Mouse (Mus musculus) neural tube, embryonic 11.5 days (tissue): ENCODE measurements around the gene Skap2. TPM values are rescaled to one million over a fixed set of nuclear protein-coding genes. Genes with fewer than 3 reads are reported as not detected.

Experiments
- ATAC-seq: fragments of 200-750 bp; cut with Nextera tagmentation; 2 replicates; pipeline ENCODE4 v1.8.0; 2017; ENCODE audit warnings: moderate number of reproducible peaks, mild to moderate bottlenecking, moderate TSS enrichment, moderate library complexity; ENCODE audit not compliant: insufficient read depth, low FRiP score, low TSS enrichment
- DNase-seq: peaks from one replicate; pipeline ENCODE4 v3.0.0-alpha.2; 2015; ENCODE audit warnings: low spot score
- H3K27ac ChIP-seq: fragments of 300-500 bp; sonication (generic); 2 replicates; pipeline ENCODE4 v1.5.1; 2014; ENCODE audit warnings: low read depth, mild to moderate bottlenecking, low read length
- H3K27me3 ChIP-seq: fragments of 300-500 bp; sonication (generic); 2 replicates; pipeline ENCODE4 v1.6.1; 2014; ENCODE audit warnings: mild to moderate bottlenecking, low read length, mixed read lengths; ENCODE audit not compliant: control insufficient read depth, insufficient read depth
- H3K36me3 ChIP-seq: fragments of 300-500 bp; sonication (generic); 2 replicates; pipeline ENCODE4 v1.6.1; 2014; ENCODE audit warnings: mild to moderate bottlenecking, low read length, moderate library complexity, mixed read lengths; ENCODE audit not compliant: control insufficient read depth, insufficient read depth
- H3K4me1 ChIP-seq: fragments of 300-500 bp; sonication (generic); 2 replicates; pipeline ENCODE4 v1.6.1; 2014; ENCODE audit warnings: low read length, mixed read lengths; ENCODE audit not compliant: control insufficient read depth, insufficient read depth
- H3K4me2 ChIP-seq: fragments of 300-500 bp; sonication (generic); 2 replicates; pipeline ENCODE4 v1.6.1; 2014; ENCODE audit warnings: low read depth, mild to moderate bottlenecking, moderate library complexity
- H3K4me3 ChIP-seq: fragments of 300-500 bp; sonication (generic); 2 replicates; pipeline ENCODE4 v1.5.1; 2014; ENCODE audit warnings: low read depth, low read length
- H3K9ac ChIP-seq: fragments of 300-500 bp; sonication (generic); 2 replicates; pipeline ENCODE4 v1.6.1; 2014; ENCODE audit warnings: mild to moderate bottlenecking, low read length
- H3K9me3 ChIP-seq: fragments of 300-500 bp; sonication (generic); 2 replicates; pipeline ENCODE4 v1.6.1; 2016; ENCODE audit warnings: low read length; ENCODE audit not compliant: control insufficient read depth
- WGBS: fragments of 180-500 bp; shearing (Covaris S2); extraction: QIAGEN DNeasy Blood & Tissue Kit; methylation state at CpG from one replicate; pipeline ENCODE4 v1.1.7; 2014; 5-methylcytosine and 5-hydroxymethylcytosine counted together
- polyA plus RNA-seq: library from polyadenylated mRNA; unstranded; fragments of >200 nt; fragmentation: Nextera tagmentation; extraction: Ambion mirVana; gene quantifications from 2 replicates; pipeline ENCODE4 v1.2.1, GENCODE M21; 2014

The Skap2 gene
- polyA plus RNA-seq, 1 experiment from 2014 or later, result 71.8 TPM

GRCm38 (mm10) chr6:51833362-51833761 is 179.0 kb downstream of the Skap2 start:
- Histone ChIP-seq H3K27me3 (no peaks in the 10 kb centered on the region), H3K36me3 (no peaks in the 10 kb centered on the region), H3K9me3 (no peaks in the 10 kb centered on the region), H3K9ac (no peak overlapping the region), H3K27ac (no peak overlapping the region), H3K4me1 (no peaks in the 10 kb centered on the region; the same call in 1 of the 2 replicates), H3K4me2 (no peak overlapping the region), H3K4me3 (no peak overlapping the region)
- DNase-seq (no peak), ATAC-seq (no peak)
- WGBS, result 90% methylated on average over 2 of the region's 2 CpGs

DNA sequence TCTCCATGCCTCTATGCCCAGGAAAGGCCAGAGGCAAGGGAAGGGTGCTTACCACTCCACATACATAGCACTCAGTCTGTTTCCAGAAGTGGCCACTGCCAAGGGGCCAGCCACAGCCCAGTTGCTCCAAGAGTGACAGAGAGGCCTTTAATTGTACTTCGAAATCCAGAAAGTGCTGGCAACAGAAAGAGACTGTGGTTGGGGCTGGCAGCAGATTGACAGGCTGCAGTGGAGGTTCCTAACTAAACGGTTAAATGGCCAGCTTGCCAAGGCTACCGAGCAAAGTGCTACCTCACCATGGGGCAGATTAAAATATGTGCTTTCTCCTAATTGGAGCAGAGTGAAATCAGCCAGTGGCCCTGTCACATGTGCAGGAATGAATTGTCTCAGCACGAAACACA is 186.7 kb downstream of the Skap2 start:
- H3K36me3 ChIP-seq, result no peaks in the 10 kb centered on the region
- 61% methylated on average over 4 of the region's 4 CpGs for WGBS
- DNase-seq, result no peak

GRCm38 (mm10) chr6:51824136-51824830 is 188.1 kb downstream of the Skap2 start:
- Histone ChIP-seq H3K27me3 (no peaks in the 10 kb centered on the region), H3K36me3 (no peaks in the 10 kb centered on the region), H3K4me2 (no peak overlapping the region), H3K9ac (no peak overlapping the region), H3K4me3 (no peak overlapping the region), H3K4me1 (0 out of 2 replicates have a peak, but pooled peaks cover 2% of the 10 kb centered on the region), H3K27ac (peak overlapping the region; percentile 10; the same call in 1 of the 2 replicates), H3K9me3 (no peaks in the 10 kb centered on the region)
- WGBS, result 71% methylated on average over 9 of the region's 9 CpGs
- DNase-seq (no peak), ATAC-seq (no peak)

More for the DNA sequence above, 186.7 kb downstream of the Skap2 start:
- Histone ChIP-seq H3K9ac (no peak overlapping the region), H3K27ac (no peak overlapping the region), H3K27me3 (no peaks in the 10 kb centered on the region), H3K4me2 (no peak overlapping the region), H3K9me3 (no peaks in the 10 kb centered on the region), H3K4me1 (0 out of 2 replicates have a peak, but pooled peaks cover 2% of the 10 kb centered on the region), H3K4me3 (no peak overlapping the region)
- no peak for ATAC-seq

DNA sequence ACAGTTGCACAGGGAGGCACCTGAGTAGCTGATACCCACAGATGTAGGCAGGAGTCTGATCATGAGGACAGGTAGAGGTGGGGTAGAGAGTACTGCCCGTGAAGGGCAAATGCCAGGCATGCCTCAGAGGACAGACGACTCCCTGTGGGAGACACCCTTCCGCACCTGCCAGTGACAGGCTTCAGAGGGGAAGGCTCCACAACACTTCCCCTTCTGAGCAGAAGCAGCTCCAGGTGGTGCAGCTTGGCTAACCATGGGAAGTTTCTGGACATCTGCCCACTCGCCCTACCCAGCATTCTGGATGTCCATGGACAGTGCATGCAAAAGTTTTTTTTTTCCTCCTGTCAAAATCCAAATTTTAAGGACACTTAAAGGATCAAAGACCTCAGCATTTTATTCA is 190.3 kb downstream of the Skap2 start:
- H3K9ac ChIP-seq, result no peak overlapping the region
- DNase-seq (no peak), ATAC-seq (no peak)
- H3K27ac ChIP-seq, result no peak overlapping the region
- no peaks in the 10 kb centered on the region; the same call in 1 of the 2 replicates for H3K9me3 ChIP-seq
- 83% methylated on average over 4 of the region's 4 CpGs for WGBS
- no peaks in the 10 kb centered on the region for H3K27me3 ChIP-seq
- no peak overlapping the region for H3K4me2 ChIP-seq
- H3K4me1 ChIP-seq, result 0 out of 2 replicates have a peak, but pooled peaks cover 2% of the 10 kb centered on the region
- H3K36me3 ChIP-seq, result no peaks in the 10 kb centered on the region
- H3K4me3 ChIP-seq, result no peak overlapping the region

- WGBS, result 90% methylated on average over 5 of the region's 5 CpGs
- Histone ChIP-seq H3K4me2 (no peak overlapping the region), H3K9me3 (no peaks in the 10 kb centered on the region; the same call in 1 of the 2 replicates), H3K27me3 (no peaks in the 10 kb centered on the region), H3K4me3 (no peak overlapping the region), H3K4me1 (0 out of 2 replicates have a peak, but pooled peaks cover 2% of the 10 kb centered on the region), H3K9ac (no peak overlapping the region), H3K27ac (no peak overlapping the region), H3K36me3 (no peaks in the 10 kb centered on the region)
- ATAC-seq, result no peak
- DNase-seq, result no peak
Measured at GRCm38 (mm10) chr6:51820853-51821252, 191.5 kb downstream of the Skap2 start.

DNA sequence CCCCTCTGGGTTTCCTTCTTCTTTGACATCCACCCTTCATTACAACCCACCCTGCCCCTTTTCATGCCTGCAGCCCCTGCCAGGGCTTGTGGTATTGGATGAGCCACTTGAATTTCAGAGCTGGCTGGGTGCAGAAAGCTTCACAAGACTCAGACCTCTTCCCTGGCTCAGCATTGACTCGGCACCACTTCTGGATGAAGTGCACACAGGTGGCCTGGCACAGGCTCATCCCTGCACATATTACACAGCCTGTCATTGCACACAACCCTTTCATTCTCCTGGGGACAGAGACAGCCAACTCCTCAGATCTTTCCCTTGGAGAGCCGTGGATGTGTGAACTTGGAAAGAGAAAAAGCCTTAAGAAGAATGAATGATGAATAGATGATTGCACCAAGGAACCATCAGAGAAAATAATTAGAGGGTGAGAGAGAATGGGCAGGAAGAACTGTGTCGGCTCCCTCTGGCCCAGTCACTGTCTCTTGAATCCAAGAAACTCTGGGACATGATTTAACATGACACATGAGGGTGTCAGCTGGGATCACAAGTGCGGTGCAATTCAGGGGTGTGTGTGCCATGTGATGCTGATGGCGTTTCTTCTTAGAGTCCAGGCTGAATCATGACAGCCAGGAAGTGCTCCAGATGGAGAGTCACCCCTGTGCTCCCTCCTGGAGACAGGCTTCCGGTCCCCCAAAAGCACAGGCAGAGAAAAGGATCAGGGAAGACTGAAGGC is 195.3 kb downstream of the Skap2 start:
- DNase-seq (no peak), ATAC-seq (no peak)
- Histone ChIP-seq H3K4me2 (no peak overlapping the region), H3K27me3 (no peaks in the 10 kb centered on the region), H3K36me3 (no peaks in the 10 kb centered on the region), H3K9me3 (no peaks in the 10 kb centered on the region; the same call in 1 of the 2 replicates), H3K9ac (no peak overlapping the region), H3K4me1 (no peaks in the 10 kb centered on the region), H3K4me3 (no peak overlapping the region), H3K27ac (no peak overlapping the region)
- 78% methylated on average over 6 of the region's 6 CpGs for WGBS

DNA sequence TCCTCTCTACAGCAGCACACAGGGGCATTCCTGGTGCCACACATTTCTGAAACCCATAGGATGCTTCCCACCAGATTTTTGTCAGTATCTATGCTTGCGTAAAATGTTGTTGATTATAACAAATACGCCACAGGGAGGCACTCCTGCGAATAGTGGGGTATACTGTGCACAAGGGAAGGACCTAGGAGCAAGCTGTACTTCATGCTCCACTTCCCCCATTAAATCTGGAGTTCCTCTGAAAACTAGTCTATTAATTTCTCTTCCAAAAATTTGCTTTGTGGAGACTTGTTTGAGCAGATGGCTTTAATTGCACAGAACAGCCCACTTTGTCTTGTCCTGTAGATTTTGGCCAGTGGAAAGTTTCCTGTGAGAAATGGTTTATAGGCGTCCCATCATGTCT is 201.4 kb downstream of the Skap2 start:
- DNase-seq (no peak), ATAC-seq (no peak)
- Histone ChIP-seq H3K4me2 (no peak overlapping the region), H3K4me3 (no peak overlapping the region), H3K9me3 (no peaks in the 10 kb centered on the region), H3K27ac (no peak overlapping the region), H3K4me1 (no peaks in the 10 kb centered on the region), H3K27me3 (no peaks in the 10 kb centered on the region), H3K9ac (no peak overlapping the region), H3K36me3 (no peaks in the 10 kb centered on the region)
- 93% methylated on average over 4 of the region's 4 CpGs for WGBS

DNA sequence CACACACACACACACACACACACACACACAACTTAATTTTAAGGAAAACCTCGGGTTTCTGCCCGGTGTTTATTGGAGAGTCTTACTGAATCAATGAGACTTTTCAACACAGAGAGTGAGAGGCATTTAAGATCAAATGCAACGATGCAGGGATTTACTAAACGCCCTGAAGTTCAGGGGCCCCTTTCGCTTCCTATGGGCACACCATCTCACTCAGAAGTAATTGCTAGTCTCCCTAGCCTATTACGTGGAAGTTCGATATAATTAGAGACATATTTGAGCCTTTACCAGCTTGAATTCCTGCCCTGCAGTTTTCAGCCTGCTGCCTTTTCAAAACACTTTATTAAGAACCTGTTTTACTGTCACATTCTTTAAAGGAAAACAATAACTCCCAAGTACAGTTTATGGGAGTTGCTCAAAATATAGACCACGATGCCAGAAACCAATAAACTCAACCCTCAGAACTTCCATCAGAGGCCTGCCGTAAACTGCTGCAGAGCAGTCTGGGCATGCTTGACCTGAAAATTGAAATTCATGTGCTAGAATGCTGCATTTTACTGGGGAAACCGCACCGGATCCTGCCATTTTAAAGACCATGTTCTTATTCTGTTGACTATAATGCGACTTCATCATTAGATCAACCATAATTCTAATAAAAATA is 203.1 kb downstream of the Skap2 start:
- Histone ChIP-seq H3K4me1 (no peaks in the 10 kb centered on the region), H3K27ac (no peak overlapping the region), H3K4me3 (no peak overlapping the region), H3K9ac (no peak overlapping the region), H3K36me3 (no peaks in the 10 kb centered on the region), H3K27me3 (no peaks in the 10 kb centered on the region), H3K4me2 (no peak overlapping the region), H3K9me3 (no peaks in the 10 kb centered on the region)
- ATAC-seq, result no peak
- 89% methylated on average over 12 of the region's 12 CpGs for WGBS
- no peak for DNase-seq
